Mouse (Mus musculus) neural tube, embryonic 15.5 days (tissue): ENCODE data around the gene Raly. TPM values are rescaled to one million over a fixed set of nuclear protein-coding genes. Genes with fewer than 3 reads are reported as not detected.
A peak's percentile ranks its signal among the peaks of the same experiment; 100 is the strongest.

ENCODE experiments used
- ATAC-seq: fragments of 200-750 bp; cut with Nextera tagmentation; 2 replicates; pipeline ENCODE4 v1.8.0; 2017; ENCODE audit warnings: mild to moderate bottlenecking, moderate TSS enrichment, moderate library complexity; ENCODE audit not compliant: low FRiP score
- H3K27ac ChIP-seq: fragments of 300-500 bp; sonication (generic); replicated peaks from 2 replicates; pipeline ENCODE4 v1.5.1; 2015; ENCODE audit warnings: mild to moderate bottlenecking, inconsistent platforms
- H3K27me3 ChIP-seq: fragments of 300-500 bp; sonication (generic); replicated peaks from 2 replicates; pipeline ENCODE4 v1.6.1; 2015; ENCODE audit warnings: inconsistent platforms
- H3K36me3 ChIP-seq: fragments of 300-500 bp; sonication (generic); 2 replicates; pipeline ENCODE4 v1.6.1; 2015; ENCODE audit warnings: inconsistent platforms
- H3K4me1 ChIP-seq: fragments of 300-500 bp; sonication (generic); 2 replicates; pipeline ENCODE4 v1.6.1; 2015; ENCODE audit warnings: inconsistent platforms
- H3K4me2 ChIP-seq: fragments of 300-500 bp; sonication (generic); 2 replicates; pipeline ENCODE4 v1.6.1; 2015; ENCODE audit warnings: inconsistent platforms, mild to moderate bottlenecking, moderate library complexity
- H3K4me3 ChIP-seq: fragments of 300-500 bp; sonication (generic); replicated peaks from 2 replicates; pipeline ENCODE4 v1.5.1; 2015; ENCODE audit warnings: mild to moderate bottlenecking, inconsistent platforms
- H3K9ac ChIP-seq: fragments of 300-500 bp; sonication (generic); replicated peaks from 2 replicates; pipeline ENCODE4 v1.6.1; 2015; ENCODE audit warnings: mild to moderate bottlenecking, inconsistent platforms
- H3K9me3 ChIP-seq: fragments of 300-500 bp; sonication (generic); replicated peaks from 2 replicates; pipeline ENCODE4 v1.6.1; 2016; ENCODE audit warnings: inconsistent platforms
- WGBS: fragments of 180-500 bp; shearing (Covaris S2); methylation state at CpG from one replicate; pipeline ENCODE4 v1.1.7; 2015; ENCODE audit warnings: mixed read lengths; 5-methylcytosine and 5-hydroxymethylcytosine counted together
- polyA plus RNA-seq: library from polyadenylated mRNA; unstranded; fragments of >200 nt; fragmentation: Nextera tagmentation; extraction: Ambion mirVana; gene quantifications from 2 replicates; pipeline ENCODE4 v1.2.1, GENCODE M21; 2015

Raly gene
- polyA plus RNA-seq, 1 experiment from 2014 or later: 26.2 TPM

- no peak overlapping the region for H3K4me3 ChIP-seq
- no peak for ATAC-seq
- no peaks in the 10 kb centered on the region for H3K36me3 ChIP-seq
- H3K4me1 ChIP-seq: peaks cover 23% of the 10 kb centered on the region
- H3K27ac ChIP-seq: no peak overlapping the region
- no peak overlapping the region for H3K9ac ChIP-seq
- H3K9me3 ChIP-seq: no peaks in the 10 kb centered on the region
- H3K4me2 ChIP-seq: no peak overlapping the region
- no peaks in the 10 kb centered on the region for H3K27me3 ChIP-seq
- WGBS: 47% methylated on average over 3 of the region's 3 CpGs
These were observed 4.7 kb upstream of the Raly start for GRCm38 (mm10) chr2:154786187-154786586.

GRCm38 (mm10) chr2:154786776-154787175 is 4.1 kb upstream of the Raly start:
- Histone ChIP-seq H3K4me1 (peaks cover 23% of the 10 kb centered on the region), H3K36me3 (no peaks in the 10 kb centered on the region), H3K27me3 (no peaks in the 10 kb centered on the region), H3K9me3 (no peaks in the 10 kb centered on the region), H3K4me2 (no peak overlapping the region), H3K4me3 (no peak overlapping the region), H3K9ac (no peak overlapping the region), H3K27ac (no peak overlapping the region)
- 75% methylated on average over 11 of the region's 11 CpGs for WGBS
- ATAC-seq: no peak

- peaks cover 32% of the 10 kb centered on the region for H3K4me1 ChIP-seq
- H3K27me3 ChIP-seq: no peaks in the 10 kb centered on the region
- H3K4me2 ChIP-seq: no peak overlapping the region
- WGBS: 70% methylated on average over 6 of the region's 6 CpGs
- ATAC-seq: no peak
- H3K9ac ChIP-seq: no peak overlapping the region
- no peaks in the 10 kb centered on the region for H3K9me3 ChIP-seq
- H3K27ac ChIP-seq: no peak overlapping the region
- H3K36me3 ChIP-seq: no peaks in the 10 kb centered on the region
- no peak overlapping the region for H3K4me3 ChIP-seq
These were observed 1.5 kb upstream of the Raly start for GRCm38 (mm10) chr2:154789381-154789780.

- ATAC-seq: no peak
These were observed 780 bp upstream of the Raly start for GRCm38 (mm10) chr2:154789977-154790655.

GRCm38 (mm10) chr2:154791661-154792642 is 1.1 kb downstream of the Raly start:
- peak; percentile 40 for ATAC-seq
- Histone ChIP-seq H3K4me2 (peak overlapping the region; percentile 83), H3K9ac (peak overlapping the region; percentile 86), H3K4me1 (peaks cover 27% of the 10 kb centered on the region), H3K4me3 (peak overlapping the region; percentile 96), H3K27me3 (no peaks in the 10 kb centered on the region), H3K27ac (peak overlapping the region; percentile 100), H3K9me3 (no peaks in the 10 kb centered on the region), H3K36me3 (no peaks in the 10 kb centered on the region)
- under 1% methylated on average over 44 of the region's 67 CpGs for WGBS

More at GRCm38 (mm10) chr2:154789977-154790655, 780 bp upstream of the Raly start:
- H3K9me3 ChIP-seq: no peaks in the 10 kb centered on the region
- H3K27ac ChIP-seq: peak overlapping the region; percentile 100
- peaks cover 32% of the 10 kb centered on the region for H3K4me1 ChIP-seq
- WGBS: 4% methylated on average over 14 of the region's 14 CpGs
- peak overlapping the region; percentile 96 for H3K4me3 ChIP-seq
- H3K27me3 ChIP-seq: no peaks in the 10 kb centered on the region
- peak overlapping the region; percentile 46 for H3K9ac ChIP-seq
- peak overlapping the region; percentile 83 for H3K4me2 ChIP-seq
- H3K36me3 ChIP-seq: no peaks in the 10 kb centered on the region

- Histone ChIP-seq H3K27me3 (no peaks in the 10 kb centered on the region), H3K36me3 (no peaks in the 10 kb centered on the region), H3K4me2 (no peak overlapping the region), H3K9ac (no peak overlapping the region), H3K4me3 (no peak overlapping the region), H3K9me3 (no peaks in the 10 kb centered on the region), H3K4me1 (peaks cover 4% of the 10 kb centered on the region; the same call in 1 of the 2 replicates), H3K27ac (no peak overlapping the region)
- no peak for ATAC-seq
- 91% methylated on average over 1 of the region's 1 CpGs for WGBS
These were observed 12.5 kb downstream of the Raly start for GRCm38 (mm10) chr2:154803372-154803771.

- Histone ChIP-seq H3K4me2 (no peak overlapping the region), H3K9me3 (no peaks in the 10 kb centered on the region), H3K27me3 (no peaks in the 10 kb centered on the region), H3K4me3 (no peak overlapping the region), H3K4me1 (peaks cover 4% of the 10 kb centered on the region; the same call in 1 of the 2 replicates), H3K27ac (no peak overlapping the region), H3K36me3 (no peaks in the 10 kb centered on the region), H3K9ac (no peak overlapping the region)
- WGBS: 71% methylated on average over 4 of the region's 4 CpGs
- ATAC-seq: no peak
These were observed 12.9 kb downstream of the Raly start for GRCm38 (mm10) chr2:154803845-154804244.

- 86% methylated on average over 1 of the region's 1 CpGs for WGBS
- Histone ChIP-seq H3K4me3 (no peak overlapping the region), H3K36me3 (no peaks in the 10 kb centered on the region), H3K27me3 (no peaks in the 10 kb centered on the region), H3K4me2 (no peak overlapping the region), H3K4me1 (peaks cover 12% of the 10 kb centered on the region), H3K9me3 (no peaks in the 10 kb centered on the region), H3K9ac (no peak overlapping the region), H3K27ac (no peak overlapping the region)
- ATAC-seq: no peak
These were observed 16.8 kb downstream of the Raly start for GRCm38 (mm10) chr2:154807689-154808088.

GRCm38 (mm10) chr2:154809107-154809762 is 18.3 kb downstream of the Raly start:
- no peak overlapping the region for H3K9ac ChIP-seq
- H3K9me3 ChIP-seq: no peaks in the 10 kb centered on the region
- H3K27ac ChIP-seq: no peak overlapping the region
- H3K36me3 ChIP-seq: no peaks in the 10 kb centered on the region
- no peak overlapping the region for H3K4me3 ChIP-seq
- no peak overlapping the region for H3K4me2 ChIP-seq
- WGBS: 75% methylated on average over 1 of the region's 1 CpGs
- H3K27me3 ChIP-seq: no peaks in the 10 kb centered on the region
- H3K4me1 ChIP-seq: peaks cover 8% of the 10 kb centered on the region; the same call in 1 of the 2 replicates
- ATAC-seq: no peak

- no peak overlapping the region for H3K4me2 ChIP-seq
- no peaks in the 10 kb centered on the region for H3K36me3 ChIP-seq
- H3K9ac ChIP-seq: no peak overlapping the region
- no peak overlapping the region for H3K27ac ChIP-seq
- no peaks in the 10 kb centered on the region for H3K9me3 ChIP-seq
- peaks cover 8% of the 10 kb centered on the region; the same call in 1 of the 2 replicates for H3K4me1 ChIP-seq
- ATAC-seq: no peak
- WGBS: 59% methylated on average over 1 of the region's 1 CpGs
- H3K27me3 ChIP-seq: no peaks in the 10 kb centered on the region
- H3K4me3 ChIP-seq: no peak overlapping the region
These were observed 19.9 kb downstream of the Raly start for GRCm38 (mm10) chr2:154810821-154811220.

GRCm38 (mm10) chr2:154813426-154813825 is 22.5 kb downstream of the Raly start:
- no peak overlapping the region for H3K9ac ChIP-seq
- no peak overlapping the region for H3K27ac ChIP-seq
- H3K4me2 ChIP-seq: no peak overlapping the region
- H3K36me3 ChIP-seq: no peaks in the 10 kb centered on the region
- ATAC-seq: no peak
- peaks cover 26% of the 10 kb centered on the region for H3K4me1 ChIP-seq
- no peaks in the 10 kb centered on the region for H3K9me3 ChIP-seq
- no peak overlapping the region for H3K4me3 ChIP-seq
- no peaks in the 10 kb centered on the region for H3K27me3 ChIP-seq
- WGBS: 88% methylated on average over 2 of the region's 2 CpGs
